Mouse (Mus musculus) cerebellum, adult 2 months (tissue): Measurements from ENCODE around the gene Slc13a3.

Source experiments
- CTCF ChIP-seq: fragments of 200-500 bp; IDR thresholded peaks from 2 replicates; pipeline ENCODE4 v1.5.1; 2011; ENCODE audit warnings: low read depth, mild to moderate bottlenecking, control low read depth, low read length, moderate library complexity, borderline replicate concordance; ENCODE audit not compliant: insufficient read depth
- POLR2A ChIP-seq: fragments of 200-500 bp; IDR thresholded peaks from 2 replicates; pipeline ENCODE4 v1.6.1; 2011; ENCODE audit warnings: low read length, control low read depth, borderline replicate concordance; ENCODE audit not compliant: insufficient read depth

- TF ChIP-seq CTCF (peak; percentile 74), POLR2A (no peak)
These were observed 108.5 kb downstream of the Slc13a3 start for GRCm38 (mm10) chr2:165364334-165365091.
